Mouse (Mus musculus) urinary bladder, postnatal 36 days (tissue): ENCODE results near the gene Lrrc36.

Source experiments
- DNase-seq, 2 experiments: peaks; one replicate each; pipeline ENCODE4 v3.0.0; 2022; ENCODE audit warnings: low spot score in 2 of 2, mixed read lengths in 1 of 2

The Lrrc36 gene

GRCm38 (mm10) chr8:105466700-105467291, 53.4 kb downstream of the Lrrc36 start:
- DNase-seq: no peak

GRCm38 (mm10) chr8:105467396-105467985, 54.1 kb downstream of the Lrrc36 start:
- no peak for DNase-seq

GRCm38 (mm10) chr8:105468002-105468720, 54.8 kb downstream of the Lrrc36 start:
- no peak for DNase-seq

GRCm38 (mm10) chr8:105469041-105469695, 55.8 kb downstream of the Lrrc36 start:
- DNase-seq: peak in 1 of 2 experiments; percentile 56

- no peak for DNase-seq
Observed at GRCm38 (mm10) chr8:105469816-105470215, 56.4 kb downstream of the Lrrc36 start.

- no peak for DNase-seq
Observed at GRCm38 (mm10) chr8:105470262-105470661, 56.9 kb downstream of the Lrrc36 start.

GRCm38 (mm10) chr8:105470681-105471313, 57.4 kb downstream of the Lrrc36 start:
- no peak for DNase-seq

GRCm38 (mm10) chr8:105471314-105472015, 58.1 kb downstream of the Lrrc36 start, which contains the start of gene Tppp3:
Tppp3 (minus strand) TSS chr8:105471526.
- peak; percentile 82 to 96 for DNase-seq

GRCm38 (mm10) chr8:105472414-105472932, 59.1 kb downstream of the Lrrc36 start:
- no peak for DNase-seq

- no peak for DNase-seq
Observed at GRCm38 (mm10) chr8:105472983-105473382, 59.6 kb downstream of the Lrrc36 start.

GRCm38 (mm10) chr8:105473816-105474606, 60.6 kb downstream of the Lrrc36 start:
- DNase-seq: peak in 1 of 2 experiments; percentile 59

- no peak for DNase-seq
Observed at GRCm38 (mm10) chr8:105474680-105475079, 61.3 kb downstream of the Lrrc36 start.

GRCm38 (mm10) chr8:105475254-105475653, 61.9 kb downstream of the Lrrc36 start:
- DNase-seq: no peak

GRCm38 (mm10) chr8:105475742-105476141, 62.4 kb downstream of the Lrrc36 start:
- DNase-seq: no peak

GRCm38 (mm10) chr8:105476161-105476560, 62.8 kb downstream of the Lrrc36 start:
- DNase-seq: no peak

GRCm38 (mm10) chr8:105476628-105477413, 63.5 kb downstream of the Lrrc36 start:
- peak in 1 of 2 experiments; percentile 65 for DNase-seq

- no peak for DNase-seq
Observed at GRCm38 (mm10) chr8:105477792-105478191, 64.4 kb downstream of the Lrrc36 start.

GRCm38 (mm10) chr8:105481013-105481412, 67.6 kb downstream of the Lrrc36 start:
- DNase-seq: no peak

GRCm38 (mm10) chr8:105481453-105481852, 68.1 kb downstream of the Lrrc36 start:
- DNase-seq: no peak
